Mouse (Mus musculus) liver, embryonic 11.5 days (tissue): ENCODE measurements at regions not wholly inside any gene's neighbourhood (a gene's known extent, or its start where the extent isn't known, plus 50 kb on each side); places are given as distances from the start of the nearest gene placed in this dataset.
A peak's percentile ranks its signal among the peaks of the same experiment; 100 is the strongest.

Experiments used
- ATAC-seq: fragments of 200-750 bp; cut with Nextera tagmentation; replicated peaks from 2 replicates; pipeline ENCODE4 v1.8.0; 2017; ENCODE audit warnings: moderate number of reproducible peaks, mild to moderate bottlenecking, moderate TSS enrichment, moderate library complexity; ENCODE audit not compliant: low FRiP score
- DNase-seq: peaks from one replicate; pipeline ENCODE4 v3.0.0-alpha.2; 2017; ENCODE audit warnings: low spot score
- H3K27ac ChIP-seq: fragments of 300-500 bp; sonication (generic); 2 replicates; pipeline ENCODE4 v1.5.1; 2014; ENCODE audit warnings: mild to moderate bottlenecking, low read depth, low read length, control low read depth
- H3K27me3 ChIP-seq: fragments of 300-500 bp; sonication (generic); replicated peaks from 2 replicates; pipeline ENCODE4 v1.6.1; 2014; ENCODE audit warnings: low read length, mixed read lengths; ENCODE audit not compliant: control insufficient read depth, insufficient read depth
- H3K36me3 ChIP-seq: fragments of 300-500 bp; sonication (generic); 2 replicates; pipeline ENCODE4 v1.6.1; 2014; ENCODE audit warnings: mild to moderate bottlenecking, low read length, moderate library complexity, mixed read lengths; ENCODE audit not compliant: control insufficient read depth, insufficient read depth
- H3K4me1 ChIP-seq: fragments of 300-500 bp; sonication (generic); replicated peaks from 2 replicates; pipeline ENCODE4 v1.6.1; 2014; ENCODE audit warnings: low read length, mixed read lengths; ENCODE audit not compliant: control insufficient read depth, insufficient read depth
- H3K4me2 ChIP-seq: fragments of 300-500 bp; sonication (generic); 2 replicates; pipeline ENCODE4 v1.6.1; 2014; ENCODE audit warnings: mild to moderate bottlenecking, control low read depth, moderate library complexity
- H3K4me3 ChIP-seq: fragments of 300-500 bp; sonication (generic); 2 replicates; pipeline ENCODE4 v1.5.1; 2014; ENCODE audit warnings: low read depth, low read length, control low read depth
- H3K9ac ChIP-seq: fragments of 300-500 bp; sonication (generic); 2 replicates; pipeline ENCODE4 v1.6.1; 2014; ENCODE audit warnings: low read depth, low read length, control low read depth
- H3K9me3 ChIP-seq: fragments of 300-500 bp; sonication (generic); 2 replicates; pipeline ENCODE4 v1.6.1; 2016; ENCODE audit warnings: low read length, inconsistent platforms, mixed read lengths; ENCODE audit not compliant: control insufficient read depth
- WGBS: fragments of 180-500 bp; shearing (Covaris S2); extraction: QIAGEN DNeasy Blood & Tissue Kit; methylation state at CpG from one replicate; pipeline ENCODE4 v1.1.7; 2014; 5-methylcytosine and 5-hydroxymethylcytosine counted together

GRCm38 (mm10) chr17:15955656-15956055 lies 124.8 kb upstream of the Rgmb start:
- no peaks in the 10 kb centered on the region for H3K4me1 ChIP-seq
- no peaks in the 10 kb centered on the region for H3K9me3 ChIP-seq
- no peak overlapping the region for H3K27ac ChIP-seq
- no peak for ATAC-seq
- H3K27me3 ChIP-seq, result no peaks in the 10 kb centered on the region
- 56% methylated on average over 2 of the region's 2 CpGs for WGBS
- no peaks in the 10 kb centered on the region for H3K36me3 ChIP-seq
- H3K4me3 ChIP-seq, result no peak overlapping the region
- no peak overlapping the region for H3K4me2 ChIP-seq
- DNase-seq, result no peak
- H3K9ac ChIP-seq, result no peak overlapping the region

GRCm38 (mm10) chr17:15951641-15952040 lies 120.8 kb upstream of the Rgmb start:
- H3K4me1 ChIP-seq, result no peaks in the 10 kb centered on the region
- H3K4me3 ChIP-seq, result no peak overlapping the region
- H3K9me3 ChIP-seq, result no peaks in the 10 kb centered on the region
- H3K27me3 ChIP-seq, result no peaks in the 10 kb centered on the region
- ATAC-seq (no peak), DNase-seq (no peak)
- H3K36me3 ChIP-seq, result no peaks in the 10 kb centered on the region
- no peak overlapping the region for H3K4me2 ChIP-seq
- no peak overlapping the region for H3K9ac ChIP-seq
- WGBS, result 77% methylated on average over 3 of the region's 3 CpGs
- no peak overlapping the region for H3K27ac ChIP-seq

GRCm38 (mm10) chr17:15949753-15950152 lies 118.9 kb upstream of the Rgmb start:
- no peaks in the 10 kb centered on the region for H3K4me1 ChIP-seq
- H3K27ac ChIP-seq, result no peak overlapping the region
- H3K4me3 ChIP-seq, result no peak overlapping the region
- DNase-seq (no peak), ATAC-seq (no peak)
- WGBS, result 43% methylated on average over 6 of the region's 6 CpGs
- no peaks in the 10 kb centered on the region for H3K27me3 ChIP-seq
- H3K36me3 ChIP-seq, result no peaks in the 10 kb centered on the region
- no peaks in the 10 kb centered on the region for H3K9me3 ChIP-seq
- no peak overlapping the region for H3K4me2 ChIP-seq
- no peak overlapping the region for H3K9ac ChIP-seq

- no peak overlapping the region for H3K4me3 ChIP-seq
- H3K27me3 ChIP-seq, result no peaks in the 10 kb centered on the region
- no peaks in the 10 kb centered on the region for H3K36me3 ChIP-seq
- H3K9me3 ChIP-seq, result no peaks in the 10 kb centered on the region
- H3K4me2 ChIP-seq, result no peak overlapping the region
- no peak for DNase-seq
- no peak overlapping the region for H3K9ac ChIP-seq
- no peak overlapping the region for H3K27ac ChIP-seq
- no peak for ATAC-seq
- no peaks in the 10 kb centered on the region for H3K4me1 ChIP-seq
- WGBS, result 70% methylated on average over 4 of the region's 4 CpGs
These were observed 111.5 kb upstream of the Rgmb start for GRCm38 (mm10) chr17:15942378-15942777.

GRCm38 (mm10) chr17:15918609-15919008 lies 87.8 kb upstream of the Rgmb start:
- H3K9ac ChIP-seq, result no peak overlapping the region
- no peak overlapping the region for H3K4me3 ChIP-seq
- ATAC-seq (0 out of 2 replicates have a peak, but pooled peaks have one; percentile 12), DNase-seq (no peak)
- no peaks in the 10 kb centered on the region for H3K27me3 ChIP-seq
- H3K27ac ChIP-seq, result no peak overlapping the region
- H3K9me3 ChIP-seq, result no peaks in the 10 kb centered on the region
- H3K36me3 ChIP-seq, result no peaks in the 10 kb centered on the region
- H3K4me2 ChIP-seq, result no peak overlapping the region
- H3K4me1 ChIP-seq, result no peaks in the 10 kb centered on the region
- WGBS, result 44% methylated on average over 4 of the region's 4 CpGs

GRCm38 (mm10) chr17:15898689-15899419 lies 68.0 kb upstream of the Rgmb start:
- Histone ChIP-seq H3K4me2 (no peak overlapping the region), H3K27ac (no peak overlapping the region), H3K9ac (no peak overlapping the region), H3K36me3 (no peaks in the 10 kb centered on the region), H3K9me3 (no peaks in the 10 kb centered on the region), H3K4me1 (no peaks in the 10 kb centered on the region), H3K27me3 (no peaks in the 10 kb centered on the region), H3K4me3 (no peak overlapping the region)
- ATAC-seq (no peak), DNase-seq (no peak)
- 70% methylated on average over 7 of the region's 7 CpGs for WGBS

- no peaks in the 10 kb centered on the region for H3K4me1 ChIP-seq
- no peak overlapping the region for H3K4me3 ChIP-seq
- no peak overlapping the region for H3K4me2 ChIP-seq
- H3K9me3 ChIP-seq, result no peaks in the 10 kb centered on the region
- WGBS, result 58% methylated on average over 3 of the region's 3 CpGs
- H3K36me3 ChIP-seq, result no peaks in the 10 kb centered on the region
- H3K9ac ChIP-seq, result no peak overlapping the region
- H3K27me3 ChIP-seq, result no peaks in the 10 kb centered on the region
- no peak for DNase-seq
- no peak overlapping the region for H3K27ac ChIP-seq
- no peak for ATAC-seq
These were observed 65.1 kb upstream of the Rgmb start for GRCm38 (mm10) chr17:15895968-15896367.

GRCm38 (mm10) chr17:15891896-15892675 lies 61.2 kb upstream of the Rgmb start:
- DNase-seq, result no peak
- H3K4me2 ChIP-seq, result no peak overlapping the region
- no peaks in the 10 kb centered on the region for H3K4me1 ChIP-seq
- H3K9me3 ChIP-seq, result no peaks in the 10 kb centered on the region
- H3K27ac ChIP-seq, result no peak overlapping the region
- no peaks in the 10 kb centered on the region for H3K27me3 ChIP-seq
- WGBS, result 69% methylated on average over 4 of the region's 4 CpGs
- H3K36me3 ChIP-seq, result no peaks in the 10 kb centered on the region
- no peak overlapping the region for H3K9ac ChIP-seq
- H3K4me3 ChIP-seq, result no peak overlapping the region
- ATAC-seq, result no peak
